Mouse (Mus musculus) spleen, adult 2 months (tissue): Measurements from ENCODE around the gene Gm49601.

Source experiments
- CTCF ChIP-seq: fragments of 200-500 bp; IDR thresholded peaks from 2 replicates; pipeline ENCODE4 v1.5.1; 2011; ENCODE audit warnings: mild to moderate bottlenecking, inconsistent platforms; ENCODE audit not compliant: insufficient read depth, insufficient read length, insufficient replicate concordance; ENCODE audit errors: extremely low read depth
- POLR2A ChIP-seq: fragments of 200-500 bp; IDR thresholded peaks from 2 replicates; pipeline ENCODE4 v1.6.1; 2011; ENCODE audit warnings: low read depth, low read length, inconsistent platforms

GRCm38 (mm10) chr16:18633333-18633732 lies 7.1 kb upstream of the Gm49601 start:
- no peak for TF ChIP-seq POLR2A
- no peak for TF ChIP-seq CTCF
